Mouse (Mus musculus) retina, embryonic 14.5 days (tissue): ENCODE data around the gene Creb3l2.
A peak's percentile ranks its signal among the peaks of the same experiment; 100 is the strongest.
"Not testable (repeated sequence)": the region's sequence is repeated elsewhere in the genome, so short reads cannot be mapped to it uniquely, and the experiment has no call there.

Experiments used
- DNase-seq: peaks from one replicate; pipeline ENCODE4 v3.0.0-alpha.2; 2015; ENCODE audit warnings: low spot score

Gene Creb3l2

DNA sequence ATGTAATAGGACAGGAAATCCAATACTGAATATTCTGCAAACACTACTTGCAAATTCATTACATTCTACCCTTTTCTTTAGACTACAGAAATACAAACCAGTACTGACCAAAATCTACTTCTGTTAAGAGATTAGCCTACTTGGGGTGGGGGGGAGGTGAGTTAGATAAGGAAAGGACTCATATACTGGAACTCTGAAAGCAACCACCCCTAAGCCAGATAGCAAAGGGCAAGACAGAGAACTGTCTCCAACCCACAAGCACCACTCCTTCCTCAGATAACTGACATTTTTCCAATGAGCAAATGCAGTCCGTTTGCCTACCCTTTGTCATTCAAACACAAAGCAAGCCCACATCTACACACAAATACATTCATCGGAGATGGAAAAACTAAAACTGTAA is 32.1 kb downstream of the Creb3l2 start:
- no peak for DNase-seq

DNA sequence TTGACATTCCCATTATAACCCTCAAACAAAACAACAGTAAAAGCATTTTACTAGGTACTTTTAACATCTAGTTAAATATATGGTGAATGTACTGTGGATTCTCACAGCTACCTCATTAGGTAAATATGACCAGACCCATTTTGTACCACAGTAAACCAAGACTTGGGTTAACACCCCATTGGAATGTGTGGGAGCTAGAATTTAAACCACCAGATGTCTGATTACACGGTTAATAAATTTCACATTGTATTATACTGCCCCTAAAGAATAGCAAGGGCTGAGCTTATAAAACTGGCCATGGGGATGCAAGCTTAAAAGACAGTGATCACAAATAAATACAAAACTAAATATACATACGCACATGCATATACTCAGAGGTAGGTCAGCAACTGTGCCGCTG is 34.1 kb downstream of the Creb3l2 start:
- DNase-seq = no peak

DNA sequence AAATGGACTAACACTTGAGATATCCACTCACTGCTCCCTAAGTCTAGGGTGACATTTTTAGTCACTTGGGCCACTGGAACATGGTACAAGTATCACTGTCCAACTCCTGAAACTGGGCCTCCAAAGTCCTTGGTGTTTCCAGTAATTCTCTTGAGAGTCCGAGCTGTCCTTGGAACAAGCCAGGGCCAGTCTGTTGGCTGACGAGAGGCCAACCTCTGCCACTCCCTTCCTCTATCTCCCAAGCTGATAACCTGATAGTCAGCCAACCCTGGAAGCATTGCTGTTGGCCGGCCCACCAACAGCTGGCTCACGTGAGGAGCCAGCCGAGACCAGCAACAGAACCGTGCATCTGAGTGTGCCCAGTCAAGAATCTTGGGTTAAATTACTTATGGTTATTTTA is 35.0 kb downstream of the Creb3l2 start:
- DNase-seq = no peak

DNA sequence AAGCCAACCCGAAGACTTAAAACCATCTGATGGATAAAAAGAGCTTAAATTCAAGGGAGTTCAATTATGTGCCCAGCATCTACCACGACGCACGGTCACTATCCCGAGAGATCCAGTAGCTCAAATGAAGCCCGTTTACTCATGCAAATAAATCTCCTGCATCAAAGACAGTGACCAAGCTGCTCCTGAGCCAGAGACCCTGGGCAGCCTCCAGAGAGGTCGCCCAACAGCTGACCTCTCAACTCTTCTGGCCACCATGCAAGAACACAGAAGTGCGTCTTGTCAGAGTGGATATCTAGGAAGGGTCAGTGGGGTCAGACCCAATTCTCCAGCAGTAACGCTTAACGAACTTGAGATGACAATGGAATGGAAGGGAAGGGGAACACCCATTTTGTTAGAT is 35.9 kb downstream of the Creb3l2 start:
- no peak for DNase-seq

DNA sequence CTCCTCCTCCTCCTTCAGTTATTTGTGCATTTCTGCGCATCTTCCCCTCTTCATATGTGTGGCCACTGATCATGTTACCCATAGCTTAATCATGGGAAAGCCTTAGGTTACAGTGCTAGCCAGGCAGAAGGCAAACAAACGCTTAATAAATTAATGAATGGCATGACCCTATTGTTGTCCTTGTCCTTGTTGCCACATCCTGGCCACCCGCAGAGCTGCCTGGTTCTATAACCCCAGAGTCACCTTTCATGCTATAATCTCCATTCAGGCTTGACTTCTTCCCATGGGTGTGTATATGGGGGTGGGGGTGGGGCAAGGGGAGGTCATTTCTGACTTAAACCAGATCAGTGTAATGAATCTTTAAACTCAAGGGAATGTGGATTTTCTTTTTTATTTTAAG is 37.6 kb downstream of the Creb3l2 start:
- no peak for DNase-seq

DNA sequence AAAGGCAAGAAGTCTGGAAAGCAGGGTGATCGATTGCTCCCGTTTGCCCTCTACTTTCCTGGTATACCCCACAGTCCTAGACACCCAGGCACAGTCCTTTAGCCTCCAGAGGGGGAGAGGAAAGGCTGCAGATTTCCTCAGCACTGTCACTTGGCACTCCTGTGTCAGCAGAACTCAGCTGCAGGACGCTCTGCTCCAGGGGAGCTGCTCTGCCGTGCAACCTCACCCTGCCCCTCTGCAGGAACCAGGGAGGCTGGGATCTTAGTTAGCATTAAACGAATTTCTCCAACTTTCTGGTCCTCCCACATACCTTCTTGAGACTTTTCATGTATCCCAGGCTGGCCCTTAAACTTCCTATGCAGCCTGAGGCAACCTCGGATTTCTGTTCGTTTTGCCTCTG is 40.0 kb downstream of the Creb3l2 start:
- DNase-seq = no peak

DNA sequence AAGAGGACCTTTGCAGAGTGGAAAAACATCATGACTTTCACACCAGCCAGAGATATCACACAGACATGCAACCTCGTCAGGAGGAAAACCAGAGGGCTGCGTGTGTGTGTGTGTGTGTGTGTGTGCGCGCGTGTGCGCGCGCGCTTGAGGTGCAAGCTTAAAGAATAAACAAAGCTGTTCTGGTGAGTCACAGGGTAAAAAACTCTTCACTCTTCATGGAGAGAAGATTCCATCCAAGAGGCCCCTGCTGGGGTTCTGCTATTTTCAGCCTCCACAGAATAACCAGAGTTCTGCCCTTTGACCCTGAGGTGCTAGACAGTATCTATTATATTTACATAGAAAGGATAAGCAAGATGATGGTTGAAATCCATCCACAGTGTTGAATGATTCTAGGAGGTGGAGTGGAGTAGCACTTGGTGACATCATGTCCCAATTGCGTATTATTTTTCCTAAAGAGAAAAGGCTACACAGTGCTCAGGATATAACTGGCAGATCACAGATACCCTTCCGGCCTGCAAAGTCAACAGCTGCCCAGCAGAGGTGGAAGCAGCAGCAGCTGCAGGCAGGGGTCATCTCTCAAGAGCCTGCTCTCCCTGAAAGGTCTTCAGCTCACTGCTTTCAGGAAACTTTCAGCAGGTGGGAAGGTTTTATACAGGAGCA is 41.0 kb downstream of the Creb3l2 start:
- no peak for DNase-seq

DNA sequence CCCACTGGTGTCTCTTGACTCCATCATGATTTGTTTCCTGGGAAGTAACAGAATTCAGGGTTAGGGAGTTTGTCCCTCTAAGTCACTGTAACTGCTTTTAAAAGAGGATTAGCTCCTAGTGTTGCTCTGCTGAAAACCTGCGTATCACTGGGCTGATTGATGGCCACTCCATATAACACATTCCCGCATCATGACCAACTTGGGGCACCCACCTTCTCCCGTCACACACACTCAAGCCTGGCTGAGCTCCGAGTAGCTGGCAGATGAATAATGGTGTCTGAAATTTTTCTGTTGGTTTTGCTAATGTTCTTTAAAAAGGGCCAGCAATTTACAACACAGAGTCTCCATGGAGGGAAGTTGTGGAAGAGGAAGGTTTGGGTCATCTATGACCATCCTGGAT is 41.8 kb downstream of the Creb3l2 start:
- no peak for DNase-seq

DNA sequence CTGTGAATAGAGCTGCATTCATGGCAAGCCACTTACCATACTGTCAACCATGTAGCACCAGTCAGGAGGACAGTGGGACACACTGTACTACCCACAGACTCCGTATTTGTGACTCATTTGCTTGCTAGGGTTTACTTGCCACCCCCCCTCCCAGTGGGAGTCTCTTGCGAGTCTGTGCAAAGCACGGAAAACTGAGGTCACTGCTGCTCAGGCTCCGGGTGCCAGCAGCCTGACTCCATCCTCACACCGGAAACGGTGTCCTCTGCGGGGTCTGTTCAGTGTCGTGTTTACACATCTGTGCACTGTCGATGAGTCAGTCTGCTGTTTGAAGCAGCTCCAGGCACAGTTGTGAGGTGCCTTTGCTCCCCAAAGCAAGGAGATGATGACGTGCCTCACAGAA is 43.0 kb downstream of the Creb3l2 start:
- DNase-seq = no peak

DNA sequence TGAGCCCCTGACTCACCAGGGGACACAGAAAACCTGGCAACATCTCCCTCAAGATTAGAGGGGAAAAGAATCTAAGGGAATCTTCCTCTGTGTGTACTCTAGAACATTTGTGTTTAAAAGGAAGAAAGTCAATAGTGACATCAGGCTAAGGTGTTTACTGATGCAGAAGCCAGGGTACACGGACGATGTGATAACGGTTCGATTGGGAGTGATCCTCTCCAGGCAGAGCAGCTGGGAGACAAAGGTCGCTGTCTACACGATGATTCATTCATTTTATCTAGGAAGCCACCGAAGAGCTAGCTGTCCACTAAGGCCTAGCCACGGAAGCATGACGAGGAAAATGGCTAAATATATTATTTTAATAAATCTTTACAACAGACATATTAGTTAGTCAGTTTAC is 44.0 kb downstream of the Creb3l2 start:
- DNase-seq = no peak

DNA sequence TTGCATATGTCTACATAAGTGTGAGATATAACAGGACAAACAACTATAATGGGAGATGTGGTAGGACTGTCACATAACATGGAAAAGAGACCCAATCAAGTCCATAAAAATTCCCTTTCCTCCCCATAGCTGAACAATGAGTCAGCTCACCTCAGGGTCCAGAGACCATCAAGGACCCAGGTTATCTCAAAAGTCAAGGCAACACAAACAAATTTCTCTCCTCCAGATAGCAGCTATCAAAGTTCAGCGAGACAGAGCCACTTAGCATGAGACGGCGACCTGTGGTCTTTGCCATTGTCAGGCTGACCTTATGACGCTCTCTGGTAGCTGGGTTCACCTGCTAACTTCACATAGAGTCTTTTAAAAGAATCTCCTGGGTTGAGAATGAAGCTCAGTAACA is 44.7 kb downstream of the Creb3l2 start:
- no peak for DNase-seq

DNA sequence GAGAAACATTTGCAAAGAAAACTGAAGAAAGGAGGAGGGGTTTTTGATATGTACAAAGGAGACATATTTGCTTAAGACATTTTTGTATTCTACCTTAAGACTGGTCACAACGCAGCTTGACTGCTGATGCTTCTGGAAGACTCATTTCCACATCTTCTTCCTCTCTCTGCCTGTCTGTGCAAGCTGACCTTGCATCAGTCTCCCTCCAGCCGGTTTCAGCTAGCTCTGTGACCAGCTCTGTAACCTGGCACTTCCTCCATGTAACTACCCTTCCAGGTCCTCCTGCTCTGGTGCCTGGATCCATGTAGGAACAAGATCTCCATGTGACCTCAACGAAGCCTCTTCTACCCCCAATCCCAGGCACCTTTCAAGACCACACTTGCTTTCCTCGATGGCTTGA is 45.8 kb downstream of the Creb3l2 start:
- DNase-seq = no peak

DNA sequence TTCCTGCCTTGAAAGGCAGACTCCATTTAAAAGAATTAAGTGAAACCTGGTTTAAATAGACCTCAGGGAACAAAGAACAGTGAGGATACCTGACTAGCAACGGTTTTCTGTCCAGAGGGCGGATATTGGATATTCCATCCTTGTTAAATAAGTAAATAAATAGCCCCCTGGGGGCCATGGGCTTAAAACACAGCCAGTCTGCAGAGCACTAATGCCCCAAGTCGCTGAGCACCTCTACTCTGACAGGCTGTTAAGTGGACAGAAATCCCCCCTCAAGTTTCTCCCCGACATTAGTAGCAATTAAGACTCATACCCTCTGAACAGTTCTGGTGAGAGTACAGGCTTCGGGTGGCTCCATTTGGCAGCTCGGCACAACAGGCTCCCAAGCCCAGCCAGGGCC is 48.7 kb downstream of the Creb3l2 start:
- DNase-seq = no peak

DNA sequence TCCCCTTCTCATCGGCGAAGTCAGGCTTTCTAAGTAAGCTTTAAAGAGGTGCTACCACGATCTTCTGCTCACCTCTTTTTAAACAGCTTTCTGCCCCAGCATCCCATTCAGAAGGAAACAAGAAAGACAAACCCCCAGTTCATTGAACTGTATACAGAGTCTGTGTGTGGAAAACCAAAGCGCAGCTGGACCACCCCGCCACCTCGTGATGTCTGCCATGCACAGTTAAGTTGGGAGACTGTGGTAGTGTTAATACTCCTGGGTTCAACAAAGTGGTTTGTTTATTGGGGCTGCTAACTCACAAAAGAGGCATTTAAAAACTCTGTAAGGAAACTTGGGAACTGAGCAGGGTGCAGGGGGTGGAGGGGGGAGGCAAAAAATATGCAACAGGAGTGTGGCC is 49.7 kb downstream of the Creb3l2 start:
- no peak for DNase-seq

DNA sequence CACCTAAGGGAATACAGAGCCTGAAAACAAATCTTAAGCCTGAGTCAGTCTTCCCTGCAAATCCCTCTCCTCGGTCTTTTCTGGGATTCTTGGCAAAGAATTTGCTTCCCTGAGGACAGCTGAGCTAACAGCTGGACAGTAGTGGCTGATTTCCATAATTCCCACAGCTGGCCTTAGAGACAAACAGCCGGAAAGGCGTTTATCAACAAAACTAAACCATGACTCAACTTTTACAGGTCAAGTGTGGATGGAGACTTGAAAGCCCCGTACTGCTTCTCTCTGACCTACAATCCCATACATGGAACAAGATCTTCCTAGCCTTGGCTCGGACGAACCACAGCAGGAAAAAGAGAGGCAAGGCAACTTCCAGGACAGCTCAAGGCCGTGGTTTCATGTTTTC is 50.6 kb downstream of the Creb3l2 start:
- DNase-seq = no peak

DNA sequence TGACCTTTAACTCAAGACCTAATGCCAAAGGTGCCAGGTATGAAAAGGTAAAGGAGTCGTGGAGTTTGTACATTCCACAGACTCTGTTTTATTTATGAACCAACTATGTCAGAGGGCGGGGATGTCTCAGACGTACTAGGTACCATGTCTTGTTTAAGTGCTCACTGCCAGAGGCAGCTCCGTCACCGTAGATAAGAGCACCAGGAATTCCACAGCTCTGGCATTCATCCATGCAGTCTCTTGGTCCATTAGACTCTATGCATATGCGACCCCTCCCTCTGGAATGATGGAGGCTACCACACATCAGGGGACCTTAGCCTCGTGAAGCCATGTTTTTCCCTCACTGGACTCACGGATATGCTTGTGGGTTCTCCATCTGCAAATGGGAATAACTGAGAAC is 53.0 kb downstream of the Creb3l2 start:
- DNase-seq = no peak

DNA sequence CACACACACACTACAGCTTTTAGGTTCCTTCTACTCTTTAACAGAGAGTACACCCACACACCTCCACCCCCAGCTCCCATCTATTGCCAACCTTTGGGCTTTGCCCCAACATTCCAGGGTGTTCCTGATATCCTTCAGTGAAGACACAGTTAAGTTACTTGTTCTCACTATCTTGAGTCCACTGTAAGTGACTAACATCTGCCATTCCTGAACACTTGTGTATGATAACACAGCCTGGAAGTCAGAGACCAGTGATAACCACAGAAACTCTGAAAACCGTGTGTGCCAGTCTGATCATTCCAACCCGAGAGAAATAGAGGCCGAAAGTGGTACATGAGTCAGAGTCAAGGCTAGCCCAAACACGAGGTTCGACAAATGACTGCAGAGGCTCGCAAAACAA is 53.4 kb downstream of the Creb3l2 start:
- DNase-seq = no peak

DNA sequence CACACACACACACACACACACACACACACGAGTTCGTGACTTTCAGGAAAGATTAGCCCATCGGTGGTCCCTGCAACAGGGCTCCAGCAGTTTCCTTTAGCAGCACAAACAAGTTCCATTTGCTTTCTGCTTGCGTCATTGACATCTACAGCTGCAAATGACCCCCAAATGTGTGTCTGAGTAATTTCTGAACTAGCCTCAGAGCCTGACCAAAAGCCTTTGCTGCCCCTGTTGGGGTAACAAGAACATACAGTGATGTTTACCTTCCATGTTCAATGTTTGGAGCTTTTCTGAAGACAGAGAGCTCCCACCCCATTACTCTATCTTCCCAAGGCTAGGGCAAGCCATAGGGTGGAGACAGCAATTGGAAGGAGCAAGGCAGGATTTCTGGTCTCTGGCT is 54.7 kb downstream of the Creb3l2 start:
- no peak for DNase-seq

DNA sequence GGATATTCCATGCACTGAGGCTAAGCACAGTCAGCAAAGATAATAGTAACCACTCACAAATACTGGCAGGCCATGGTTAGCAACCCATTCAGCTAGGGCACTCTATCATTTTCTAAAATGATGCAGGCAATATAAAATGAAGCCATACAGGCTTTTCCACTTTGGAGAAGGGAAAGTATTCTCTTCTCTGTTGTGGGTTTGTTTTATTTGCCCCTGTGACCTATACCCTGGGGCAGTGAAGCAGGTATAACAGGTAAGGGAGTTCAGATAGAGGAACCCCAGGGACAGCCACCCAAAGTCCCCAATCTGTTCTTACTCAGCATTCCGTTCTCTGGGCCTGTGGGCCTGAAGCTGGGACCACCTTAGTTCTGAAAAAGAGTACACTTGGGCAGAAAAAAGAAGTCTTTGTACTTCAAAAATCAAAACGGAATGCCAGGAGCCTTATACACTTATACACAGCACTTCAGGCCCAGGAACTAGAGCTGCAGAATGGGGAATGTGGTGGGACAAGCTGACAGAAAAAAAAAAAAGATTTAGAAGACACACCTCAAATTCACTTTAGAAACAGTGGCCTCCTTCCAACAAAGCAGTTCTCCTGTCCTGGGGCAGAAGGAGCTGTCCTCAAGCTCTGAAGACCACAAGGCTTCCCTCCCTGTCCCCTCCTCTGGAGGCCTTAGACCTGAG is 56.2 kb downstream of the Creb3l2 start:
- DNase-seq = no peak

DNA sequence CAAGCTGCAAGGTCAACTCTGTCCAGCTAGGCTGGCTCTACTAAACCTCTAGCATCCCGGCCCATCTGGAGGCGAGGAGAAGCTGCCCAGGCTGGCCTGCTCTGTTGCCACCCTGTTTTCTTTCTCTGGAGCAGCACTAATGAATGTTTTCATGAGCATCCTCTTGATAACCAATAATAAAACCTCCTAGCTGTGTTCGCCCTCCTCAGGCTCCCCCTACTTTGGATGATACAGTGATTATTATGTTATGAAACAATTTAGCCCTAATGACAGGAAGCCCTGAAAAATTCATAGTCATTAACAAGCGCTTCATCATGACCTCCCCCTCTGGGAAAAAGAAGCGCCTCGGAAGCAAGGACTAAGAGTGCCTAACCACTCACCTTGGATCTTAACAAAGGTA is 59.2 kb downstream of the Creb3l2 start:
- no peak for DNase-seq

DNA sequence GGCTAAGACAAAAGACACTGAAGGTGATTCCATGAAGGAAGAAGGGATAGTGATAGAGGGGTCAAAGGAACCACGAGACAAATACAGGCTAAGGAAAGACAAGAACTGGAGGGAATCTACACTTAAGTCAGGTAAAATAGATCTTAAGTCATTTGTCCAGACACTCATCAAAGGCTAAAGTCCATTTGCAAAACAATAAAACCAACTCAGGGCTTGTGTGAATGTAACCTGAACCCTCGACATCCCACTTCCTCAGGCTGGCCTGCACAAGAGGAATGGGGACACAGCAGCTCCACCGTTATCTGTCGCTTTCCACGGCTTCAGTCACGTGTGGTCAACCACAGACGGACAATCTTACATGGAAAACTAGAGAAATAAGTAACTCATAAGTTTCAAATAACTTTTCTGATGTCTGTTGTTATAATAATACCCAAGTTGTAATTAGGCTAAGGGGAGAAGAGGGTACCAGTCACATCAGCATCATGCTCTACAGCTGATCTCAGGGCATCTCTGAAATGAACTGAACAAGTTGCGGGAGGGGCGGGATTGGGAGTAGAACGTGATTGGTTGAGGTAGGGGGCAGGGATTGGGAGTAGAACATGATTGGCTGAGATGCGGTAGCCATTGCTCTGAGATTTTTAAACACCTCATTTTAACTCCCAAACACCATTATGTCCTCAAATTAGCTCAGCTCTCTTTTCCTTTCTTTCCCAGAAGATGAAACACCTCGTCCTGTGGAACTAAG is 63.9 kb downstream of the Creb3l2 start:
- no peak for DNase-seq

DNA sequence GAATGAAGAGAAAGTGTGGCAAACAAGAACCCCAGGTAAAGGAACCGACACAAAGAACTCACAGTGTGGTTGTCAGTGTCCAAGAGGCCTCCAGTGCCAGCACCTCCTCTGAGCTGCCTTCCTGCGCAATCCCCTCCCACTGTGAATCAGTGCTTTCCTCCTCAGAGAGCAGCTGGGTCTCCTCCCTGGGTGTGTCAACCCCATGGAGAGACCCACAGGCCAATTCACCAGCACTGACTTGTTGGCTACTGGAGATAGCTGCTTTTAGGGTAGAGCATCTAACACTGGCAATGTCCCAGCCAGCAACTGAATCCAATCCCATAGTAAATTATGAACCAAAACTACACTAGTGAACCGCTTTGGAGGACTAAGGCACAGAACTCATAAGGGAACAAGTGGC is 64.6 kb downstream of the Creb3l2 start:
- not testable (repeated sequence) for DNase-seq

DNA sequence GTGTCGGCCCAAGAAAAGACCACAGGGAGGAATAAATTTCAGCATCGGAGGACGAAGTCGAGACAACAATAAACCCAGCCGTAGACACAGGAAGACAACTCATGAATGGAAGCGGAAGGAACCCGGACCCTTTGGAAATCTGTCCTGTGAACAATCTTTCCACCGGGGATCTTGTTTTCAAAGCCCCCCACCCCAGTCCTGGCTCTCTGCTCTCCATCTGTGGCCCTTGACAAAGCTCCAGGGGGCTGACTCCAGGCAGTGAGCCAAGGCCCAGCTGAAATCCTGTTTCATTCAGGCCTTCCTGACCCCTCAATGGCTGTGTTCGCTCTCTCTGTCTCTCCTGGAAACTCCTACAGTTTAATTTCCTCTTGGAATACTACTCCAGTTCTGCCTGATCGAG is 66.5 kb downstream of the Creb3l2 start:
- no peak for DNase-seq

DNA sequence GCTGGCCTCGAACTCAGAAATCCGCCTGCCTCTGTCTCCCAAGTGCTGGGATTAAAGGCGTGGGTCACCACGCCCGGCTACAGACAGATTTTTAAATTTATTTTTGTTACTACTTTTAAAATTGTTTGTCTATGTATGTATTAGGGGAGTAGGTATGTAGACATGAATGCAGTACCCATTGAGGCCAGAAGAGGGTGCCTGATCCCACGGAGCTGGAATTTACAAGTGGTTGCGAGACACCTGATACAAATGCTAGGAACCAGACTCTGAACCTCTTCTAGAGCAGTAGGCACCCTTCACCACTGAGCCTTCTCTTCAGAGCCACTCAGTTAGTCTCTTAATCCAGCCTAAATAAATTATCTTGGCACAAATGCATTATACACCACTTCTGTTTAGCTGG is 70.6 kb downstream of the Creb3l2 start:
- peak; percentile 19 for DNase-seq
